Mouse (Mus musculus) myocyte (in vitro differentiated cells): ENCODE data around the gene Pakap. TPM values are rescaled to one million over a fixed set of nuclear protein-coding genes. Genes with fewer than 3 reads are reported as not detected.
A peak's percentile ranks its signal among the peaks of the same experiment; 100 is the strongest.

Experiments
- H3K27me3 ChIP-seq: one replicate; pipeline ENCODE4 v1.6.1; 2011; ENCODE audit not compliant: control insufficient read depth, insufficient read depth, insufficient read length
- H3K36me3 ChIP-seq: one replicate; pipeline ENCODE4 v1.6.1; 2011; ENCODE audit not compliant: control insufficient read depth, insufficient read depth
- H3K4me2 ChIP-seq: one replicate; pipeline ENCODE4 v1.6.1; 2011; ENCODE audit warnings: low read depth, control low read depth
- H3K4me3 ChIP-seq: one replicate; pipeline ENCODE4 v1.5.1; 2011; ENCODE audit warnings: mild to moderate bottlenecking, control low read depth, moderate library complexity
- H3K79me2 ChIP-seq: one replicate; pipeline ENCODE4 v1.6.1; 2011; ENCODE audit not compliant: control insufficient read depth, insufficient read depth
- H3ac ChIP-seq: one replicate; pipeline ENCODE4 v1.6.1; 2011; ENCODE audit not compliant: control insufficient read depth, insufficient read length
- CEBPB ChIP-seq: IDR thresholded peaks from 2 replicates; pipeline ENCODE4 v1.6.1; 2011; ENCODE audit warnings: mild to moderate bottlenecking, moderate library complexity; ENCODE audit not compliant: poor library complexity, insufficient read depth, severe bottlenecking
- E2F4 ChIP-seq: IDR thresholded peaks from one replicate; pipeline ENCODE4 v1.6.1; 2011; ENCODE audit warnings: mild to moderate bottlenecking, control low read depth, moderate library complexity; ENCODE audit not compliant: insufficient read depth
- MAX ChIP-seq: IDR thresholded peaks from one replicate; pipeline ENCODE4 v1.6.1; 2011; ENCODE audit warnings: low read depth, mild to moderate bottlenecking, control low read depth
- MYOD1 ChIP-seq, 3 experiments: IDR thresholded peaks; one replicate each; pipeline ENCODE4 v1.6.1; 2011; ENCODE audit warnings: control low read depth in 2 of 3, low read depth in 2 of 3, mild to moderate bottlenecking in 2 of 3, moderate library complexity in 1 of 3; ENCODE audit not compliant: insufficient read length in 2 of 3, control insufficient read depth in 1 of 3
- MYOG ChIP-seq, 3 experiments: IDR thresholded peaks; one replicate each; pipeline ENCODE4 v1.6.1; 2011; ENCODE audit warnings: control low read depth in 2 of 3, low read depth in 2 of 3, mild to moderate bottlenecking in 2 of 3; ENCODE audit not compliant: insufficient read length in 2 of 3, control insufficient read depth in 1 of 3, insufficient read depth in 1 of 3
- POLR2A ChIP-seq: IDR thresholded peaks from one replicate; pipeline ENCODE4 v1.6.1; 2011; ENCODE audit warnings: low read depth, mild to moderate bottlenecking, control low read depth, moderate library complexity; ENCODE audit not compliant: insufficient read length
- POLR2AphosphoS2 ChIP-seq: IDR thresholded peaks from one replicate; pipeline ENCODE4 v1.6.1; 2011; ENCODE audit warnings: low read depth, control low read depth; ENCODE audit not compliant: insufficient read length
- REST ChIP-seq: IDR thresholded peaks from one replicate; pipeline ENCODE4 v1.6.1; 2011; ENCODE audit warnings: mild to moderate bottlenecking, control low read depth, moderate library complexity; ENCODE audit not compliant: insufficient read depth, insufficient read length
- SRF ChIP-seq: IDR thresholded peaks from one replicate; pipeline ENCODE4 v1.6.1; 2011; ENCODE audit warnings: low read depth; ENCODE audit not compliant: control insufficient read depth, insufficient read length
- TCF12 ChIP-seq: IDR thresholded peaks from one replicate; pipeline ENCODE4 v1.6.1; 2011; ENCODE audit warnings: mild to moderate bottlenecking, control low read depth; ENCODE audit not compliant: poor library complexity, insufficient read depth, severe bottlenecking
- TCF3 ChIP-seq: IDR thresholded peaks from one replicate; pipeline ENCODE4 v1.6.1; 2011; ENCODE audit warnings: low read depth, control low read depth; ENCODE audit not compliant: insufficient read length
- USF1 ChIP-seq: IDR thresholded peaks from one replicate; pipeline ENCODE4 v1.6.1; 2011; ENCODE audit warnings: low read depth, mild to moderate bottlenecking, control low read depth, moderate library complexity
- polyA plus RNA-seq: library from polyadenylated mRNA; unstranded; fragments of >200 nt; fragmentation: generic; extraction: Trizol; gene quantifications from one replicate; pipeline ENCODE4 v1.2.1, GENCODE M21; 2012; ENCODE audit warnings: missing spikeins

The Pakap gene
- polyA plus RNA-seq, 1 experiment: 6.5 TPM

- Histone ChIP-seq H3K4me3 (no peak overlapping the region), H3ac (no peak overlapping the region), H3K4me2 (peak overlapping the region; percentile 60)
These were observed 348.7 kb downstream of the Pakap start for GRCm38 (mm10) chr4:57916711-57917110.

GRCm38 (mm10) chr4:57919494-57920423 is 351.8 kb downstream of the Pakap start:
- Histone ChIP-seq H3ac (no peak overlapping the region), H3K4me3 (no peak overlapping the region), H3K79me2 (no peaks in the 10 kb centered on the region), H3K27me3 (no peaks in the 10 kb centered on the region), H3K36me3 (no peaks in the 10 kb centered on the region), H3K4me2 (no peak overlapping the region)
- TF ChIP-seq POLR2AphosphoS2 (no peak), USF1 (no peak), MYOG (IDR thresholded peaks at IDR 0.05; ENCODE audit: control insufficient read depth in 1 of 3, insufficient read depth in 1 of 3, insufficient read length in 2 of 3, low read depth in 2 of 3) (no peak), E2F4 (no peak), CEBPB (no peak), TCF12 (no peak), TCF3 (no peak), POLR2A (no peak), SRF (no peak)

More at GRCm38 (mm10) chr4:57916711-57917110, 348.7 kb downstream of the Pakap start:
- Histone ChIP-seq H3K36me3 (no peaks in the 10 kb centered on the region), H3K27me3 (no peaks in the 10 kb centered on the region), H3K79me2 (no peaks in the 10 kb centered on the region)
- TF ChIP-seq USF1: no peak
- no peak for TF ChIP-seq E2F4
- TF ChIP-seq POLR2A: no peak
- no peak for TF ChIP-seq REST
- no peak for TF ChIP-seq MYOD1 (IDR thresholded peaks at IDR 0.05; ENCODE audit: control insufficient read depth in 1 of 3, insufficient read length in 2 of 3, low read depth in 2 of 3)
- no peak for TF ChIP-seq MAX
- no peak for TF ChIP-seq MYOG (IDR thresholded peaks at IDR 0.05; ENCODE audit: control insufficient read depth in 1 of 3, insufficient read depth in 1 of 3, insufficient read length in 2 of 3, low read depth in 2 of 3)
- no peak for TF ChIP-seq TCF12
- TF ChIP-seq POLR2AphosphoS2: no peak
- TF ChIP-seq CEBPB: no peak
- no peak for TF ChIP-seq SRF
- TF ChIP-seq TCF3: no peak

- Histone ChIP-seq H3K27me3 (no peaks in the 10 kb centered on the region), H3ac (no peak overlapping the region), H3K79me2 (no peaks in the 10 kb centered on the region), H3K36me3 (no peaks in the 10 kb centered on the region), H3K4me3 (no peak overlapping the region), H3K4me2 (no peak overlapping the region)
- TF ChIP-seq SRF: no peak
- TF ChIP-seq REST: no peak
- no peak for TF ChIP-seq E2F4
- TF ChIP-seq USF1: no peak
- no peak for TF ChIP-seq MYOG (IDR thresholded peaks at IDR 0.05; ENCODE audit: control insufficient read depth in 1 of 3, insufficient read depth in 1 of 3, insufficient read length in 2 of 3, low read depth in 2 of 3)
- TF ChIP-seq TCF12: no peak
- TF ChIP-seq POLR2A: no peak
- no peak for TF ChIP-seq TCF3
- TF ChIP-seq CEBPB: no peak
- TF ChIP-seq POLR2AphosphoS2: no peak
- TF ChIP-seq MAX: no peak
- TF ChIP-seq MYOD1 (IDR thresholded peaks at IDR 0.05; ENCODE audit: control insufficient read depth in 1 of 3, insufficient read length in 2 of 3, low read depth in 2 of 3): no peak
These were observed 352.5 kb downstream of the Pakap start for GRCm38 (mm10) chr4:57920522-57920921.

- TF ChIP-seq TCF3 (no peak), POLR2A (no peak), E2F4 (no peak), MYOG (IDR thresholded peaks at IDR 0.05; ENCODE audit: control insufficient read depth in 1 of 3, insufficient read depth in 1 of 3, insufficient read length in 2 of 3, low read depth in 2 of 3) (no peak), SRF (no peak), POLR2AphosphoS2 (no peak), TCF12 (no peak), USF1 (no peak), MYOD1 (IDR thresholded peaks at IDR 0.05; ENCODE audit: control insufficient read depth in 1 of 3, insufficient read length in 2 of 3, low read depth in 2 of 3) (no peak), MAX (no peak), REST (no peak), CEBPB (no peak)
- H3ac ChIP-seq: no peak overlapping the region
- H3K79me2 ChIP-seq: no peaks in the 10 kb centered on the region
- H3K27me3 ChIP-seq: no peaks in the 10 kb centered on the region
- H3K4me2 ChIP-seq: no peak overlapping the region
- H3K36me3 ChIP-seq: no peaks in the 10 kb centered on the region
- H3K4me3 ChIP-seq: no peak overlapping the region
These were observed 354.2 kb downstream of the Pakap start for GRCm38 (mm10) chr4:57922171-57922570.
